Mouse (Mus musculus) midbrain, embryonic 14.5 days (tissue): ENCODE data around the gene Ddi2. TPM values are rescaled to one million over a fixed set of nuclear protein-coding genes. Genes with fewer than 3 reads are reported as not detected.

Experiments
- ATAC-seq: fragments of 200-750 bp; cut with Nextera tagmentation; 2 replicates; pipeline ENCODE4 v1.8.0; 2017; ENCODE audit warnings: moderate number of reproducible peaks, moderate library complexity; ENCODE audit not compliant: low FRiP score, low TSS enrichment
- DNase-seq: peaks from one replicate; pipeline ENCODE4 v3.0.0-alpha.2; 2015
- H3K27ac ChIP-seq: fragments of 300-500 bp; sonication (generic); replicated peaks from 2 replicates; pipeline ENCODE4 v1.5.1; 2014; ENCODE audit warnings: mild to moderate bottlenecking, low read depth, low read length, moderate library complexity
- H3K27me3 ChIP-seq: fragments of 300-500 bp; sonication (generic); 2 replicates; pipeline ENCODE4 v1.6.1; 2014; ENCODE audit warnings: low read length, control low read depth, mixed read lengths; ENCODE audit not compliant: control insufficient read depth, insufficient read depth
- H3K36me3 ChIP-seq: fragments of 300-500 bp; sonication (generic); 2 replicates; pipeline ENCODE4 v1.6.1; 2014; ENCODE audit warnings: low read length, control low read depth; ENCODE audit not compliant: control insufficient read depth, insufficient read depth
- H3K4me1 ChIP-seq: fragments of 300-500 bp; sonication (generic); 2 replicates; pipeline ENCODE4 v1.6.1; 2014; ENCODE audit warnings: mild to moderate bottlenecking, antibody characterized with exemption, low read length, control low read depth; ENCODE audit not compliant: control insufficient read depth, insufficient read depth
- H3K4me2 ChIP-seq: fragments of 300-500 bp; sonication (generic); 2 replicates; pipeline ENCODE4 v1.6.1; 2014; ENCODE audit warnings: mild to moderate bottlenecking, low read length, moderate library complexity
- H3K4me3 ChIP-seq: fragments of 300-500 bp; sonication (generic); replicated peaks from 2 replicates; pipeline ENCODE4 v1.5.1; 2014; ENCODE audit warnings: low read depth, low read length
- H3K9ac ChIP-seq: fragments of 300-500 bp; sonication (generic); replicated peaks from 2 replicates; pipeline ENCODE4 v1.6.1; 2014; ENCODE audit warnings: mild to moderate bottlenecking, low read length, moderate library complexity
- H3K9me3 ChIP-seq: fragments of 300-500 bp; sonication (generic); 2 replicates; pipeline ENCODE4 v1.6.1; 2016; ENCODE audit warnings: low read length, control low read depth, mixed read lengths; ENCODE audit not compliant: control insufficient read depth
- WGBS: fragments of 180-500 bp; shearing (Covaris S2); extraction: QIAGEN DNeasy Blood & Tissue Kit; methylation state at CpG from one replicate; pipeline ENCODE4 v1.1.7; 2014; 5-methylcytosine and 5-hydroxymethylcytosine counted together
- polyA plus RNA-seq: library from polyadenylated mRNA; unstranded; fragments of >200 nt; fragmentation: Nextera tagmentation; extraction: Ambion mirVana; gene quantifications from 2 replicates; pipeline ENCODE4 v1.2.1, GENCODE M21; 2014

The Ddi2 gene
- polyA plus RNA-seq, 1 experiment from 2014 or later: 12.9 TPM

- H3K36me3 ChIP-seq: peaks cover 25% of the 10 kb centered on the region; the same call in 1 of the 2 replicates
- no peak overlapping the region for H3K4me2 ChIP-seq
- ATAC-seq (no peak), DNase-seq (peak; percentile 61)
- 0 out of 2 replicates have a peak overlapping the region, but pooled peaks have one; percentile 41 for H3K27ac ChIP-seq
- no peaks in the 10 kb centered on the region for H3K27me3 ChIP-seq
- H3K9me3 ChIP-seq: no peaks in the 10 kb centered on the region
- no peak overlapping the region for H3K9ac ChIP-seq
- H3K4me3 ChIP-seq: no peak overlapping the region
- WGBS: 82% methylated on average over 6 of the region's 6 CpGs
- peaks cover 2% of the 10 kb centered on the region; the same call in 1 of the 2 replicates for H3K4me1 ChIP-seq
Measured at GRCm38 (mm10) chr4:141649244-141649643, 74.0 kb downstream of the Ddi2 start.

- WGBS: 92% methylated on average over 5 of the region's 5 CpGs
- DNase-seq (no peak), ATAC-seq (no peak)
- no peaks in the 10 kb centered on the region for H3K9me3 ChIP-seq
- no peak overlapping the region for H3K4me3 ChIP-seq
- H3K27ac ChIP-seq: no peak overlapping the region
- H3K36me3 ChIP-seq: peaks cover 20% of the 10 kb centered on the region; the same call in 1 of the 2 replicates
- no peaks in the 10 kb centered on the region for H3K4me1 ChIP-seq
- no peak overlapping the region for H3K4me2 ChIP-seq
- H3K9ac ChIP-seq: no peak overlapping the region
- no peaks in the 10 kb centered on the region for H3K27me3 ChIP-seq
Measured at GRCm38 (mm10) chr4:141648262-141648661, 75.0 kb downstream of the Ddi2 start.

GRCm38 (mm10) chr4:141647187-141647586 is 76.0 kb downstream of the Ddi2 start:
- no peak overlapping the region for H3K4me3 ChIP-seq
- no peak overlapping the region for H3K27ac ChIP-seq
- no peaks in the 10 kb centered on the region for H3K27me3 ChIP-seq
- H3K36me3 ChIP-seq: peaks cover 21% of the 10 kb centered on the region
- H3K4me2 ChIP-seq: no peak overlapping the region
- H3K9me3 ChIP-seq: no peaks in the 10 kb centered on the region
- DNase-seq (no peak), ATAC-seq (no peak)
- no peak overlapping the region for H3K9ac ChIP-seq
- H3K4me1 ChIP-seq: no peaks in the 10 kb centered on the region
- 96% methylated on average over 3 of the region's 3 CpGs for WGBS

- H3K4me3 ChIP-seq: no peak overlapping the region
- ATAC-seq: no peak
- WGBS: 93% methylated on average over 8 of the region's 8 CpGs
Measured at GRCm38 (mm10) chr4:141645988-141646387, 77.2 kb downstream of the Ddi2 start.

GRCm38 (mm10) chr4:141643118-141643855 is 79.9 kb downstream of the Ddi2 start:
- H3K27ac ChIP-seq: peak overlapping the region; percentile 63
- H3K4me3 ChIP-seq: no peak overlapping the region
- WGBS: 50% methylated on average over 7 of the region's 7 CpGs
- no peaks in the 10 kb centered on the region for H3K4me1 ChIP-seq
- no peak overlapping the region for H3K9ac ChIP-seq
- ATAC-seq: peak; percentile 55; the same call in 1 of the 2 replicates
- DNase-seq: peak; percentile 77
- H3K27me3 ChIP-seq: no peaks in the 10 kb centered on the region
- H3K9me3 ChIP-seq: no peaks in the 10 kb centered on the region
- no peak overlapping the region for H3K4me2 ChIP-seq
- peaks cover 37% of the 10 kb centered on the region for H3K36me3 ChIP-seq

More at GRCm38 (mm10) chr4:141645988-141646387, 77.2 kb downstream of the Ddi2 start:
- H3K27ac ChIP-seq: no peak overlapping the region
- DNase-seq: no peak
- H3K9ac ChIP-seq: no peak overlapping the region
- H3K27me3 ChIP-seq: no peaks in the 10 kb centered on the region
- H3K9me3 ChIP-seq: no peaks in the 10 kb centered on the region
- H3K4me1 ChIP-seq: no peaks in the 10 kb centered on the region
- no peak overlapping the region for H3K4me2 ChIP-seq
- H3K36me3 ChIP-seq: peaks cover 24% of the 10 kb centered on the region

DNA sequence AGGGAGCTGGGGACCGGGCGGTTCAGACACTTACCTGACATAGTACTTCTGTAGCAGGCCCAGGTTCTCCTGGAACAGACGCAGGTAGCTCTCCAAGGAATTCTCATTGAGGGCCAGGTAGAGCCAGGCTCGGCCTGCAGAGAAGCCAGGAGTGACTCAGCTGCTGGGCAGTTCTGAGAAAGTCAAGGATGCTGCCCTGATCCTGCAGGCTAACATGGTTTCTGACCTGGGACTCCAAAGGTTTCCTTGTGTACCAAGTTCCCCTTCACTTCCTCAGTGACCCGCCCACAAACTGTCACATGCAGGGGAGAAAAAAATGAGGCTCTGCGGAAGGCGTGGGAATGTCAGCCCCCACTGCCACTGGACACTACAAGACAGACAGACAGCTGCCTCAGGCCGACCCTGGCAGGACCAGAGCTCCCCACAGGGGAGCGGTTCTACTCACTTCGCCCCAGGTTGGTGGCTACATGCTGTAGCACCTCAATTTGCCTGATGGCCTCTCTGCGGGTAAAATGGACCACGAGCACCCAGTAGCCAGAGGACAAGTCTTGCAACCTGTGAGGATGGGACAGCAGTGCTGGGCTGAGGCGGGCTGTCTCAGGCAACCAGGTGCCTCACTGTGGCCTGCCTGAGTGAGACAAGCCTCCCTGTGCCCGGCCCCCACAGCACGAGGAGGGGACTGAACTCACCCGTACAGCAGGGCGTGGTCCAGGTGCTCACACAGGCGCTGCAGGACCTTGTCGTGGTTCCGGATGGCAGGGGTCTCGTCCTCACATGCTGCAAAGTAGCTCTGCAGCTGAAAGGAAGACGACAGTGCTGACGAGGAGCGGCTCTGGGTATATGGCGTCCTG is 81.0 kb downstream of the Ddi2 start:
- 0 out of 2 replicates have a peak overlapping the region, but pooled peaks have one; percentile 20 for H3K27ac ChIP-seq

GRCm38 (mm10) chr4:141641353-141641771 is 81.9 kb downstream of the Ddi2 start:
- H3K9me3 ChIP-seq: no peaks in the 10 kb centered on the region
- H3K4me3 ChIP-seq: no peak overlapping the region
- H3K4me1 ChIP-seq: no peaks in the 10 kb centered on the region
- no peaks in the 10 kb centered on the region for H3K27me3 ChIP-seq
- H3K9ac ChIP-seq: no peak overlapping the region
- DNase-seq (no peak), ATAC-seq (no peak)
- H3K36me3 ChIP-seq: peaks cover 53% of the 10 kb centered on the region
- H3K27ac ChIP-seq: no peak overlapping the region
- no peak overlapping the region for H3K4me2 ChIP-seq
- 84% methylated on average over 7 of the region's 7 CpGs for WGBS

More for the DNA sequence above, 81.0 kb downstream of the Ddi2 start:
- H3K4me3 ChIP-seq: no peak overlapping the region
- H3K9me3 ChIP-seq: no peaks in the 10 kb centered on the region
- peaks cover 45% of the 10 kb centered on the region for H3K36me3 ChIP-seq
- no peaks in the 10 kb centered on the region for H3K4me1 ChIP-seq
- H3K9ac ChIP-seq: no peak overlapping the region
- no peak for DNase-seq
- no peak for ATAC-seq
- H3K27me3 ChIP-seq: no peaks in the 10 kb centered on the region
- WGBS: 92% methylated on average over 25 of the region's 25 CpGs
- H3K4me2 ChIP-seq: no peak overlapping the region

DNA sequence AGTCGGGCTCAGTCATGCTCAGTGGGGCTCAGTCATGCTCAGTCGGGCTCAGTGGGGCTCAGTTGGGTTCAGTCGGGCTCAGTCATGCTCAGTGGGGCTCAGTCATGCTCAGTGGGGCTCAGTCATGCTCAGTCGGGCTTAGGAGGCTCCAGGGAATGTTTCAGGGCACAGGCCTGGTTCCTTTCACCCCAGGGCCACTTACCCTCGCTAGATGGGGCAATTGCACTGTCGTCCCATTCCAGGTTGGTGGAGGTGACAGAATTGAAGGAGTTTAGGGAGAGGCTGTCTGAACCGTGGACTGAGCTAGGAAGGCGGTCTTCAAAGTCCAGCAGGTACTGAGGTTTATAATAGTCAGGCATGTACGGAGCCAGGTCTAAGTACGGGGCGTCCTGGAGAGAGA is 83.7 kb downstream of the Ddi2 start:
- peaks cover 65% of the 10 kb centered on the region for H3K36me3 ChIP-seq
- no peak overlapping the region for H3K27ac ChIP-seq
- H3K9me3 ChIP-seq: no peaks in the 10 kb centered on the region
- H3K27me3 ChIP-seq: no peaks in the 10 kb centered on the region
- no peak overlapping the region for H3K4me2 ChIP-seq
- DNase-seq (no peak), ATAC-seq (no peak)
- no peak overlapping the region for H3K9ac ChIP-seq
- WGBS: 58% methylated on average over 11 of the region's 11 CpGs
- no peaks in the 10 kb centered on the region for H3K4me1 ChIP-seq
- H3K4me3 ChIP-seq: no peak overlapping the region
